Mouse (Mus musculus) midbrain, postnatal 0 days (tissue): ENCODE measurements at regions not wholly inside any gene's neighbourhood (a gene's known extent, or its start where the extent isn't known, plus 50 kb on each side); places are given as distances from the start of the nearest gene placed in this dataset.
"Not testable (repeated sequence)": the region's sequence is repeated elsewhere in the genome, so short reads cannot be mapped to it uniquely, and the experiment has no call there.

Experiments used
- ATAC-seq: fragments of 200-750 bp; cut with Nextera tagmentation; 2 replicates; pipeline ENCODE4 v1.8.0; 2017; ENCODE audit warnings: moderate number of reproducible peaks, mild to moderate bottlenecking, moderate TSS enrichment, moderate library complexity; ENCODE audit not compliant: low FRiP score
- DNase-seq: peaks from one replicate; pipeline ENCODE4 v3.0.0-alpha.2; 2015; ENCODE audit warnings: low spot score
- H3K27ac ChIP-seq: fragments of 300-500 bp; sonication (generic); 2 replicates; pipeline ENCODE4 v1.5.1; 2014; ENCODE audit warnings: low read depth, mild to moderate bottlenecking, low read length, mixed read lengths
- H3K27me3 ChIP-seq: fragments of 300-500 bp; sonication (generic); 2 replicates; pipeline ENCODE4 v1.6.1; 2014; ENCODE audit warnings: low read length, control low read depth, mixed read lengths; ENCODE audit not compliant: insufficient read depth
- H3K36me3 ChIP-seq: fragments of 300-500 bp; sonication (generic); 2 replicates; pipeline ENCODE4 v1.6.1; 2014; ENCODE audit warnings: low read length, control low read depth, mixed read lengths; ENCODE audit not compliant: insufficient read depth
- H3K4me1 ChIP-seq: fragments of 300-500 bp; sonication (generic); 2 replicates; pipeline ENCODE4 v1.6.1; 2014; ENCODE audit warnings: mild to moderate bottlenecking, control low read depth, antibody characterized with exemption, low read length, mixed read lengths; ENCODE audit not compliant: insufficient read depth
- H3K4me2 ChIP-seq: fragments of 300-500 bp; sonication (generic); 2 replicates; pipeline ENCODE4 v1.6.1; 2014; ENCODE audit warnings: low read depth, mild to moderate bottlenecking, low read length, mixed read lengths; ENCODE audit not compliant: poor library complexity, severe bottlenecking
- H3K4me3 ChIP-seq: fragments of 300-500 bp; sonication (generic); 2 replicates; pipeline ENCODE4 v1.5.1; 2014; ENCODE audit warnings: low read depth, mild to moderate bottlenecking, low read length, moderate library complexity
- H3K9ac ChIP-seq: fragments of 300-500 bp; sonication (generic); replicated peaks from 2 replicates; pipeline ENCODE4 v1.6.1; 2014; ENCODE audit warnings: mild to moderate bottlenecking, low read length, moderate library complexity, mixed read lengths; ENCODE audit not compliant: poor library complexity, severe bottlenecking
- H3K9me3 ChIP-seq: fragments of 300-500 bp; sonication (generic); 2 replicates; pipeline ENCODE4 v1.6.1; 2016; ENCODE audit warnings: low read length, control low read depth
- CTCF ChIP-seq: IDR thresholded peaks from 2 replicates; pipeline ENCODE4 v1.5.1; 2016; ENCODE audit warnings: antibody characterized with exemption, mild to moderate bottlenecking
- WGBS: fragments of 180-500 bp; shearing (Covaris S2); extraction: QIAGEN DNeasy Blood & Tissue Kit; methylation state at CpG from one replicate; pipeline ENCODE4 v1.1.7; 2014; 5-methylcytosine and 5-hydroxymethylcytosine counted together

GRCm38 (mm10) chr14:87669496-87669895, 253.1 kb downstream of the Tdrd3 start:
- TF ChIP-seq CTCF = no peak
- no peak for ATAC-seq
- H3K36me3 ChIP-seq = no peaks in the 10 kb centered on the region
- H3K4me2 ChIP-seq = no peak overlapping the region
- no peaks in the 10 kb centered on the region for H3K9me3 ChIP-seq
- 94% methylated on average over 2 of the region's 2 CpGs for WGBS
- H3K27me3 ChIP-seq = no peaks in the 10 kb centered on the region
- no peak overlapping the region for H3K27ac ChIP-seq
- no peak for DNase-seq
- no peak overlapping the region for H3K9ac ChIP-seq
- H3K4me1 ChIP-seq = no peaks in the 10 kb centered on the region
- H3K4me3 ChIP-seq = no peak overlapping the region

- H3K27me3 ChIP-seq = no peaks in the 10 kb centered on the region
- DNase-seq = no peak
- no peak overlapping the region for H3K27ac ChIP-seq
- H3K4me1 ChIP-seq = no peaks in the 10 kb centered on the region
- 70% methylated on average over 3 of the region's 3 CpGs for WGBS
- no peak overlapping the region for H3K4me3 ChIP-seq
- no peaks in the 10 kb centered on the region for H3K9me3 ChIP-seq
- TF ChIP-seq CTCF = no peak
- no peak overlapping the region for H3K9ac ChIP-seq
- H3K4me2 ChIP-seq = no peak overlapping the region
- H3K36me3 ChIP-seq = no peaks in the 10 kb centered on the region
- no peak for ATAC-seq
Observed at GRCm38 (mm10) chr14:87680788-87681187, 264.3 kb downstream of the Tdrd3 start.

- H3K9me3 ChIP-seq, H3K36me3 ChIP-seq, H3K9ac ChIP-seq, H3K4me2 ChIP-seq, H3K4me1 ChIP-seq, H3K27ac ChIP-seq, DNase-seq, H3K27me3 ChIP-seq, H3K4me3 ChIP-seq, ATAC-seq: not testable (repeated sequence)
- WGBS = 86% methylated on average over 4 of the region's 4 CpGs
Observed at GRCm38 (mm10) chr14:87683091-87683806, 266.8 kb downstream of the Tdrd3 start.

GRCm38 (mm10) chr14:87689866-87690265, 273.4 kb downstream of the Tdrd3 start:
- DNase-seq (no peak), ATAC-seq (no peak)
- 83% methylated on average over 3 of the region's 3 CpGs for WGBS
- Histone ChIP-seq H3K4me1 (no peaks in the 10 kb centered on the region), H3K9me3 (no peaks in the 10 kb centered on the region), H3K27ac (no peak overlapping the region), H3K4me3 (no peak overlapping the region), H3K4me2 (no peak overlapping the region), H3K36me3 (no peaks in the 10 kb centered on the region), H3K27me3 (no peaks in the 10 kb centered on the region), H3K9ac (no peak overlapping the region)
- TF ChIP-seq CTCF = no peak

- Histone ChIP-seq H3K4me3 (no peak overlapping the region), H3K9ac (no peak overlapping the region), H3K4me1 (no peaks in the 10 kb centered on the region), H3K27me3 (no peaks in the 10 kb centered on the region), H3K27ac (no peak overlapping the region), H3K4me2 (no peak overlapping the region), H3K36me3 (no peaks in the 10 kb centered on the region), H3K9me3 (no peaks in the 10 kb centered on the region)
- TF ChIP-seq CTCF = no peak
- 85% methylated on average over 1 of the region's 1 CpGs for WGBS
- DNase-seq (no peak), ATAC-seq (no peak)
Observed at GRCm38 (mm10) chr14:87736456-87736855, 320.0 kb downstream of the Tdrd3 start.

- ATAC-seq = no peak
- no peaks in the 10 kb centered on the region for H3K27me3 ChIP-seq
- H3K27ac ChIP-seq = no peak overlapping the region
- H3K4me1 ChIP-seq = no peaks in the 10 kb centered on the region
- no peak for TF ChIP-seq CTCF
- no peak overlapping the region for H3K4me2 ChIP-seq
- no peak overlapping the region for H3K9ac ChIP-seq
- H3K9me3 ChIP-seq = no peaks in the 10 kb centered on the region
- WGBS = 24% methylated on average over 8 of the region's 8 CpGs
- no peaks in the 10 kb centered on the region for H3K36me3 ChIP-seq
- no peak for DNase-seq
- H3K4me3 ChIP-seq = no peak overlapping the region
Observed at GRCm38 (mm10) chr14:87745524-87745923, 329.1 kb downstream of the Tdrd3 start.
